Mouse (Mus musculus): ENCODE measurements around the gene Omt2b.
"Not testable (repeated sequence)": the region's sequence is repeated elsewhere in the genome, so short reads cannot be mapped to it uniquely, and the experiment has no call there.

GRCm38 (mm10) chr9:78294781-78295180 is 32.6 kb upstream of the Omt2b start:
- TF ChIP-seq POLR2A (IDR thresholded peaks at IDR 0.05; ENCODE audit: borderline replicate concordance, insufficient read depth, low read length); CTCF (IDR thresholded peaks at IDR 0.05; ENCODE audit: borderline replicate concordance, insufficient read depth, low read depth, low read length): not testable (repeated sequence)
